Mouse (Mus musculus) C3H10T1/2 (cell line): ENCODE data around the gene Rhox7a. TPM values are rescaled to one million over a fixed set of nuclear protein-coding genes. Genes with fewer than 3 reads are reported as not detected.

ENCODE experiments used
- polyA plus RNA-seq, 2 experiments: library from polyadenylated mRNA; unstranded; fragments of >200 nt; fragmentation: generic; extraction: Trizol; gene quantifications; one replicate each; pipeline ENCODE4 v1.2.1; 2012; ENCODE audit warnings: missing spikeins in 2 of 2

Gene Rhox7a
- not detected for polyA plus RNA-seq

GRCm38 (mm10) chrX:37831386-37831785, at the start of gene Rhox7a:
Rhox7a (plus strand) TSS chrX:37831686.

GRCm38 (mm10) chrX:37826610-37827009, 4.9 kb upstream of the Rhox7a start, which contains the start of gene Rhox6:
Rhox6 (plus strand) TSS chrX:37826910.

GRCm38 (mm10) chrX:37878844-37879243, 47.4 kb downstream of the Rhox7a start, which contains the start of gene Rhox8:
Rhox8 (minus strand) TSS chrX:37878944.

Other genes with a start within 250 kb of the Rhox7a start
- not detected for gene Rhox4f, start 224.0 kb upstream of the Rhox7a start, polyA plus RNA-seq
- not detected for gene Rhox3g, start 203.1 kb upstream of the Rhox7a start, polyA plus RNA-seq
- gene Rhox2g, start 188.2 kb upstream of the Rhox7a start, polyA plus RNA-seq = not detected
- gene Rhox4g, start 180.4 kb upstream of the Rhox7a start, polyA plus RNA-seq = not detected
- not detected for gene Rhox3h, start 162.9 kb upstream of the Rhox7a start, polyA plus RNA-seq
- under 1 TPM in 1 of 2 experiments, not detected in 1; 0.04 TPM for gene Rhox2h, start 158.4 kb upstream of the Rhox7a start, polyA plus RNA-seq
- gene Rhox5, start 26.8 kb upstream of the Rhox7a start, polyA plus RNA-seq = 1 to 10 TPM; 3.4 to 8.1 TPM
- not detected for gene Rhox6, start 4.8 kb upstream of the Rhox7a start, polyA plus RNA-seq
- gene Rhox8, start 47.3 kb downstream of the Rhox7a start, polyA plus RNA-seq = not detected
- not detected for gene Rhox7b, start 65.5 kb downstream of the Rhox7a start, polyA plus RNA-seq
- not detected for gene Rhox9, start 70.1 kb downstream of the Rhox7a start, polyA plus RNA-seq
- gene Btg1-ps1, start 187.1 kb downstream of the Rhox7a start, polyA plus RNA-seq = not detected
- not detected for gene Btg1-ps2, start 211.4 kb downstream of the Rhox7a start, polyA plus RNA-seq
- gene Rhox10, start 234.8 kb downstream of the Rhox7a start, polyA plus RNA-seq = not detected